Mouse (Mus musculus) myocyte (in vitro differentiated cells): ENCODE measurements around the gene Trip4.

Experiments
- E2F4 ChIP-seq: IDR thresholded peaks from one replicate; pipeline ENCODE4 v1.6.1; 2011; ENCODE audit warnings: mild to moderate bottlenecking, control low read depth, moderate library complexity; ENCODE audit not compliant: insufficient read depth
- POLR2A ChIP-seq: IDR thresholded peaks from one replicate; pipeline ENCODE4 v1.6.1; 2011; ENCODE audit warnings: low read depth, mild to moderate bottlenecking, control low read depth, moderate library complexity; ENCODE audit not compliant: insufficient read length
- TCF12 ChIP-seq: IDR thresholded peaks from one replicate; pipeline ENCODE4 v1.6.1; 2011; ENCODE audit warnings: mild to moderate bottlenecking, control low read depth; ENCODE audit not compliant: poor library complexity, insufficient read depth, severe bottlenecking

- TF ChIP-seq E2F4 (no peak), POLR2A (no peak), TCF12 (no peak)
Measured at GRCm38 (mm10) chr9:65785772-65786368, 122.7 kb downstream of the Trip4 start.
